Mouse (Mus musculus) thymus, adult 2 months (tissue): ENCODE data around the gene Tctn3.

Source experiments
- CTCF ChIP-seq: fragments of 200-500 bp; IDR thresholded peaks from 2 replicates; pipeline ENCODE4 v1.5.1; 2012; ENCODE audit warnings: mild to moderate bottlenecking, control low read depth, low read length, moderate library complexity, borderline replicate concordance; ENCODE audit not compliant: control insufficient read depth, poor library complexity, insufficient read depth; ENCODE audit errors: extremely low read depth
- POLR2A ChIP-seq: fragments of 200-500 bp; IDR thresholded peaks from 2 replicates; pipeline ENCODE4 v1.6.1; 2012; ENCODE audit warnings: mild to moderate bottlenecking, low read length, control low read depth, moderate library complexity; ENCODE audit not compliant: control insufficient read depth, poor library complexity, insufficient read depth; ENCODE audit errors: extremely low read depth

DNA sequence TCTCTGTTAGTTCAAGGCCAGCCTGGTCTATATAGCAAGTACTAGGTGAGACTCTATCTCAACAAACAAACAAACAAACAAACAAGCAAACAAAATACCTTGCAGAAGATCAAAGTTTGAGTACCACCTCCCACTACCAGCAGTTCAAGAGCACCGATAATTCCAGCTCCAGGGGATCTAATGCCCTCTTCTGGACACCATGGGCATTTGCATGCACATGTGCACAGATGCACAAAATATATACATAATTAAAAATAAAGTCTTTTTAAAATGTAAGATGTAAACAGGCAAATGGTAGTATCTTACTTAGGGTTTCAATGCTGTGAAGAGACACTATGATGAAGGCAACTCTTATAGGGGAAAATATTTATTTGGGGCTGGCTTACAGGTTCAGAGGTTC is 21.1 kb upstream of the Tctn3 start:
- TF ChIP-seq POLR2A (no peak), CTCF (no peak)
